Mouse (Mus musculus): ENCODE measurements at regions not wholly inside any gene's neighbourhood (a gene's known extent, or its start where the extent isn't known, plus 50 kb on each side); places are given as distances from the start of the nearest gene placed in this dataset.

GRCm38 (mm10) chr7:122820587-122821535 is 144.6 kb upstream of the Rbbp6 start:
- ATAC-seq (ENCODE audit: extremely low read depth, insufficient number of reproducible peaks, low FRiP score, poor library complexity, severe bottlenecking) (no peak), DNase-seq (ENCODE audit: low spot score) (no peak)
- no peaks in the 10 kb centered on the region for H3K4me1 ChIP-seq (ENCODE audit: insufficient read depth, low read depth, low read length)
- no peaks in the 10 kb centered on the region for H3K36me3 ChIP-seq (replicated peaks)
- no peak for TF ChIP-seq CTCF (IDR thresholded peaks at IDR 0.05; ENCODE audit: low read depth, low read length)
- no peak for TF ChIP-seq GATA2 (IDR thresholded peaks at IDR 0.05; ENCODE audit: borderline replicate concordance, low read depth, low read length)
- TF ChIP-seq TAL1 (conservative IDR thresholded peaks at IDR 0.05; ENCODE audit: low read depth, low read length): no peak
- TF ChIP-seq GATA1 (IDR thresholded peaks at IDR 0.05; ENCODE audit: borderline replicate concordance, low read length): no peak
- TF ChIP-seq POLR2AphosphoS5 (IDR thresholded peaks at IDR 0.05; ENCODE audit: insufficient replicate concordance, low read depth, low read length): no peak
- peaks cover 37% of the 10 kb centered on the region for H3K9me3 ChIP-seq (replicated peaks)
- no peak overlapping the region for H3K4me3 ChIP-seq (ENCODE audit: low read depth, low read length)
- no peaks in the 10 kb centered on the region for H3K27me3 ChIP-seq (ENCODE audit: insufficient read depth, low read length)

DNA sequence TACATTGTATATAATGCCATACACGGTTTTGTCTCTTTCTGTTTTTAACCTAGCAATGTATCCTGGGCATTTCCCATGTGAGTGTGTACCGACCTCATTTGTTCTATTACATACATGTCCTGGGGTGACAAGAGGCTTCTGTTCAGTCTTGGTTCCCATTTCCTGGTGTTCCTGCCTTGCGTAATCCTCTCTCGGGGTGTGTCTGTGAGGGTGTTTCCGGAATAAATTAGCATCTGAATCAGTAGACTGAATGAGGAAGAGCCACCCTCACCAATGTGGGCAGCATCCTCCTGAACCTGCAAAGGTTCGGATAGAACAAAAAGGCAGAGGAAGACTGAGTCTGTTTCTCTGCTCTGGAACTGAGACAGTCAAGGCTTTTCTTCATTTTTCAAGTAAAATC is 142.1 kb upstream of the Rbbp6 start:
- TF ChIP-seq GATA1 (IDR thresholded peaks at IDR 0.05; ENCODE audit: borderline replicate concordance, low read length): no peak
- no peak for TF ChIP-seq CTCF (IDR thresholded peaks at IDR 0.05; ENCODE audit: low read depth, low read length)
- TF ChIP-seq GATA2 (IDR thresholded peaks at IDR 0.05; ENCODE audit: borderline replicate concordance, low read depth, low read length): no peak
- no peak for TF ChIP-seq TAL1 (conservative IDR thresholded peaks at IDR 0.05; ENCODE audit: low read depth, low read length)
- no peak for TF ChIP-seq POLR2AphosphoS5 (IDR thresholded peaks at IDR 0.05; ENCODE audit: insufficient replicate concordance, low read depth, low read length)
- no peaks in the 10 kb centered on the region for H3K4me1 ChIP-seq (ENCODE audit: insufficient read depth, low read depth, low read length)
- DNase-seq (ENCODE audit: low spot score): no peak
- no peaks in the 10 kb centered on the region for H3K36me3 ChIP-seq (replicated peaks)
- no peaks in the 10 kb centered on the region for H3K27me3 ChIP-seq (ENCODE audit: insufficient read depth, low read length)
- no peak overlapping the region for H3K4me3 ChIP-seq (ENCODE audit: low read depth, low read length)
- peaks cover 33% of the 10 kb centered on the region for H3K9me3 ChIP-seq (replicated peaks)
- no peak for ATAC-seq (ENCODE audit: extremely low read depth, insufficient number of reproducible peaks, low FRiP score, poor library complexity, severe bottlenecking)

GRCm38 (mm10) chr7:122839091-122839490 is 126.4 kb upstream of the Rbbp6 start:
- no peaks in the 10 kb centered on the region for H3K36me3 ChIP-seq (replicated peaks)
- H3K4me3 ChIP-seq (ENCODE audit: low read depth, low read length): no peak overlapping the region
- DNase-seq (ENCODE audit: low spot score) (no peak), ATAC-seq (ENCODE audit: extremely low read depth, insufficient number of reproducible peaks, low FRiP score, poor library complexity, severe bottlenecking) (no peak)
- peaks cover 28% of the 10 kb centered on the region for H3K9me3 ChIP-seq (replicated peaks)
- no peaks in the 10 kb centered on the region for H3K27me3 ChIP-seq (ENCODE audit: insufficient read depth, low read length)
- TF ChIP-seq POLR2AphosphoS5 (IDR thresholded peaks at IDR 0.05; ENCODE audit: insufficient replicate concordance, low read depth, low read length) (no peak), TAL1 (conservative IDR thresholded peaks at IDR 0.05; ENCODE audit: low read depth, low read length) (no peak)
- H3K4me1 ChIP-seq (ENCODE audit: insufficient read depth, low read depth, low read length): no peaks in the 10 kb centered on the region

- Histone ChIP-seq H3K4me3 (ENCODE audit: low read depth, low read length) (no peak overlapping the region), H3K27me3 (ENCODE audit: insufficient read depth, low read length) (no peaks in the 10 kb centered on the region), H3K9me3 (replicated peaks) (peaks cover 45% of the 10 kb centered on the region), H3K4me1 (ENCODE audit: insufficient read depth, low read depth, low read length) (no peaks in the 10 kb centered on the region), H3K36me3 (replicated peaks) (no peaks in the 10 kb centered on the region)
- TF ChIP-seq CTCF (IDR thresholded peaks at IDR 0.05; ENCODE audit: low read depth, low read length) (no peak), GATA1 (IDR thresholded peaks at IDR 0.05; ENCODE audit: borderline replicate concordance, low read length) (no peak), POLR2AphosphoS5 (IDR thresholded peaks at IDR 0.05; ENCODE audit: insufficient replicate concordance, low read depth, low read length) (no peak), GATA2 (IDR thresholded peaks at IDR 0.05; ENCODE audit: borderline replicate concordance, low read depth, low read length) (no peak), TAL1 (conservative IDR thresholded peaks at IDR 0.05; ENCODE audit: low read depth, low read length) (no peak)
- DNase-seq (ENCODE audit: low spot score) (no peak), ATAC-seq (ENCODE audit: extremely low read depth, insufficient number of reproducible peaks, low FRiP score, poor library complexity, severe bottlenecking) (no peak)
Measured at GRCm38 (mm10) chr7:122844831-122845230, 120.7 kb upstream of the Rbbp6 start.

DNA sequence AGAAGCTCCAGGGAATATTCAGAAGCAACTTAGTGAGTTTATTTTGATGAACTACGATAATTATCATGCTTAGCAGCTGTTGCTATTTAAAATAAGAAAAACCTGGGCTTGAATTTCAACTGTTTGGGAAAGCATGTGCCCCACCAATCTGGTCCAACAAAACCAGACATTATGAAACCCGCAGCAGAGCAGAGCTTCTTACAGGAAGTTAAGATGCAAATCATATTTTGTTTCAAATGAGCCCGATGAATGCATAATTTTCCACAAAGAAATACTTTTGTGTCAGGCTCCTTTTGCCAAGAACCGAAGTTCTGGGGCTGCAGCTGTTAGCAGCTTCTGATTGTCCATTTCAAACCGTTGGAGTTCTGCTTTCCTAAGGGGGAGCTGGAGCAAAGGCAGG is 118.1 kb upstream of the Rbbp6 start:
- TF ChIP-seq POLR2AphosphoS5 (IDR thresholded peaks at IDR 0.05; ENCODE audit: insufficient replicate concordance, low read depth, low read length) (no peak), CTCF (IDR thresholded peaks at IDR 0.05; ENCODE audit: low read depth, low read length) (no peak), GATA1 (IDR thresholded peaks at IDR 0.05; ENCODE audit: borderline replicate concordance, low read length) (no peak), TAL1 (conservative IDR thresholded peaks at IDR 0.05; ENCODE audit: low read depth, low read length) (no peak), GATA2 (IDR thresholded peaks at IDR 0.05; ENCODE audit: borderline replicate concordance, low read depth, low read length) (no peak)
- Histone ChIP-seq H3K4me3 (ENCODE audit: low read depth, low read length) (no peak overlapping the region), H3K36me3 (replicated peaks) (no peaks in the 10 kb centered on the region), H3K4me1 (ENCODE audit: insufficient read depth, low read depth, low read length) (no peaks in the 10 kb centered on the region), H3K9me3 (replicated peaks) (peaks cover 50% of the 10 kb centered on the region), H3K27me3 (ENCODE audit: insufficient read depth, low read length) (no peaks in the 10 kb centered on the region)
- DNase-seq (ENCODE audit: low spot score) (no peak), ATAC-seq (ENCODE audit: extremely low read depth, insufficient number of reproducible peaks, low FRiP score, poor library complexity, severe bottlenecking) (no peak)

DNA sequence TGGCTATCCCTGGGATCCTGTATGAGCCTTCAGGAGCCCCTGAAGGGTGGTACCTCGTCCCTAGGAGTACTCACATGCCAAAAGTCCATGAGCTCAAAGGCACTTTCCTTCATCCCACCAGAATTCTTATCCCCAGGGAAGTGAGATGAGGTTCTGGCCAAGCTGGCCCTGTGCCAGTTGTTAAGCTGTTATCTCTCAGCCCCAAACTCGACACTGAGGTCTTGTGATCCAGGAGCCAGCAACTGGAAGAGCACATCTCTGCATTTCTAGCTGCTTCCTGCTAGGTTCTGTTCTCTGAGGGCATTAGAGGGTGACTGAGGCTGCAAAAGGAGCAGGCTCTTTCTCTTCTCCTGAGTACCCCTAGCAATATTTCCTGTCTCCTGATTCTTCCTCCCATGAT is 92.1 kb upstream of the Rbbp6 start:
- TF ChIP-seq GATA1 (IDR thresholded peaks at IDR 0.05; ENCODE audit: borderline replicate concordance, low read length) (no peak), GATA2 (IDR thresholded peaks at IDR 0.05; ENCODE audit: borderline replicate concordance, low read depth, low read length) (no peak), TAL1 (conservative IDR thresholded peaks at IDR 0.05; ENCODE audit: low read depth, low read length) (no peak), CTCF (IDR thresholded peaks at IDR 0.05; ENCODE audit: low read depth, low read length) (no peak), POLR2AphosphoS5 (IDR thresholded peaks at IDR 0.05; ENCODE audit: insufficient replicate concordance, low read depth, low read length) (no peak)
- no peak for ATAC-seq (ENCODE audit: extremely low read depth, insufficient number of reproducible peaks, low FRiP score, poor library complexity, severe bottlenecking)
- DNase-seq (ENCODE audit: low spot score): no peak
- no peaks in the 10 kb centered on the region for H3K27me3 ChIP-seq (ENCODE audit: insufficient read depth, low read length)
- no peaks in the 10 kb centered on the region for H3K4me1 ChIP-seq (ENCODE audit: insufficient read depth, low read depth, low read length)
- peaks cover 49% of the 10 kb centered on the region for H3K9me3 ChIP-seq (replicated peaks)
- H3K36me3 ChIP-seq (replicated peaks): no peaks in the 10 kb centered on the region
- H3K4me3 ChIP-seq (ENCODE audit: low read depth, low read length): no peak overlapping the region
